In genomic region chr6:148207522-148207921, GRCm38 (mm10) we compare ENCODE assay signal across 28 mouse cellular contexts.
"Had no signal": no experiment of that assay in that cellular context is flagged by ENCODE, and none has a peak within 500 bp of the region (broad histone marks: within the 10 kb centered on the region; RNA-seq: fewer than 3 reads in every experiment).

No protein-coding gene starts in this region.

- H3K4me3 ChIP-seq: embryonic facial prominence, embryonic 10.5 days; embryonic facial prominence, embryonic 12.5 days; embryonic facial prominence, embryonic 13.5 days; embryonic facial prominence, embryonic 15.5 days; erythroblast, embryonic 14.5 days; forebrain, embryonic 10.5 days; forebrain, embryonic 12.5 days; forebrain, embryonic 13.5 days; forebrain, embryonic 15.5 days; gastrocnemius, adult 2 months; heart, adult 2 months had no signal

- ATAC-seq: forebrain, embryonic 13.5 days; forebrain, embryonic 14.5 days; forebrain, embryonic 15.5 days; forebrain, embryonic 16.5 days; forebrain, postnatal 0 days had no signal

- H3K4me2 ChIP-seq: embryonic facial prominence, embryonic 12.5 days; embryonic facial prominence, embryonic 13.5 days; embryonic facial prominence, embryonic 15.5 days; forebrain, embryonic 12.5 days; forebrain, embryonic 13.5 days; forebrain, embryonic 15.5 days had no signal

- H3K27ac ChIP-seq: embryonic facial prominence, embryonic 10.5 days; embryonic facial prominence, embryonic 12.5 days; embryonic facial prominence, embryonic 13.5 days; embryonic facial prominence, embryonic 15.5 days; forebrain, embryonic 10.5 days; forebrain, embryonic 12.5 days; forebrain, embryonic 13.5 days; forebrain, embryonic 15.5 days; gastrocnemius, adult 2 months; heart, adult 2 months had no signal

- H3K27me3 ChIP-seq: embryonic facial prominence, embryonic 12.5 days; embryonic facial prominence, embryonic 13.5 days; embryonic facial prominence, embryonic 15.5 days; forebrain, embryonic 12.5 days; forebrain, embryonic 13.5 days; forebrain, embryonic 15.5 days had no signal

- DNase-seq: cerebellum, adult 2 months; cerebellum, adult 8-10 months; cerebellum, adult 9-10 months; cerebellum, adult 9-11 months; cerebellum, postnatal 10 days; cerebellum, postnatal 14 days; cerebellum, postnatal 25 days; cerebellum, postnatal 36 days; embryo, embryonic 11 days; forebrain, postnatal 0 days; gastrocnemius, adult 2 months; gastrocnemius, postnatal 10 days; gastrocnemius, postnatal 14 days; gastrocnemius, postnatal 25 days; gastrocnemius, postnatal 36 days; heart, adult 18-20 months; heart, adult 2 months had no signal

- H3K9me3 ChIP-seq: embryonic facial prominence, embryonic 10.5 days; embryonic facial prominence, embryonic 12.5 days; embryonic facial prominence, embryonic 13.5 days; embryonic facial prominence, embryonic 15.5 days; forebrain, embryonic 10.5 days; forebrain, embryonic 12.5 days; forebrain, embryonic 13.5 days; forebrain, embryonic 15.5 days had no signal

- H3K9ac ChIP-seq: embryonic facial prominence, embryonic 12.5 days; embryonic facial prominence, embryonic 13.5 days; embryonic facial prominence, embryonic 15.5 days; forebrain, embryonic 12.5 days; forebrain, embryonic 13.5 days; forebrain, embryonic 15.5 days; forebrain, postnatal 0 days had no signal
